Mouse (Mus musculus): ENCODE measurements around the gene Atp5l. TPM values are rescaled to one million over a fixed set of nuclear protein-coding genes. Genes with fewer than 3 reads are reported as not detected.

The Atp5l gene
- total RNA-seq, 1 experiment, result 732 TPM

DNA sequence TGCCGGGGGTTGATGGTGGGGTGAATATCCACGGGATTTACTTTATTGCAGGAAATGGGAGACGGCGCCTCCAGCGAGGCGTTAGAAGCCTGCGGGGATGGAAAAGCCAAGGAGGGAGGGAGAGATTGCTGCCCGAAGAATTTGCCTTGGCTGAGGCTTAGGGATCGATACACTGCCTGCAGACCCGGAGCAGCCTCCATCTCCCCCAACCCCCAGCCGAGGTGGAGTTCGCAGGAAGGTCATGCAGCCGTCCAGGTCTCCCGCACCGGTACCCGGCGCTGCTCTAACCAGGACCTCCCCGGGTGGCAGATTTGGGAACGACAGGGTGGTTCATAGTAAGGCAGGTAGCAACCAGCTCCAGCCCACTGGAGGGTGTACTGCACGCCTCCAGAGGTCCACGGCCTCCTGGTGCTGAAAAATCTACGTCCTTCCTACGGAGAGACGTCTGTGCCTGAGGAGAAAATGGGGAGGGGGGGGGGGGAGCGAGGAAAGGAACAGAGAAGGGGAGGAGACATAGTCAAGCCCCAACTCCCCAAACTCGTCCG lies 38.0 kb downstream of the Atp5l start:
- in situ Hi-C loops (cut with MboI; ENCODE audit: low sequenced_read_pairs in 2 of 2, unreplicated experiment in 2 of 2), result no loop called here
- H3K9ac ChIP-seq (ENCODE audit: insufficient read depth, low read depth, low read length, poor library complexity, severe bottlenecking), result peak overlapping the region; percentile 36; the same call in 1 of the 2 replicates
- H3K4me3 ChIP-seq (ENCODE audit: insufficient read depth in 1 of 2, low read depth in 1 of 2, low read length in 2 of 2, poor library complexity in 1 of 2, severe bottlenecking in 1 of 2), result peak overlapping the region; percentile 88 to 91
- 0 out of 2 replicates have a peak overlapping the region, but pooled peaks have one; percentile 10 for H3K27ac ChIP-seq (ENCODE audit: insufficient read depth, low read depth, low read length, poor library complexity, severe bottlenecking)
- peak; percentile 69 for DNase-seq (ENCODE audit: low read depth, low spot score)
- no peaks in the 10 kb centered on the region; the same call in 1 of the 2 replicates for H3K36me3 ChIP-seq (ENCODE audit: control insufficient read depth, insufficient read depth, low read length, poor library complexity, severe bottlenecking)
- no peaks in the 10 kb centered on the region for H3K9me3 ChIP-seq (ENCODE audit: control insufficient read depth, insufficient read depth, low read depth, low read length)
- TF ChIP-seq HCFC1 (IDR thresholded peaks at IDR 0.05; ENCODE audit: borderline replicate concordance, insufficient read depth, low read length), result no peak
- peaks cover 0 to 11% of the 10 kb centered on the region in 2 experiments; a peak in 2 of 4 replicates for H3K4me1 ChIP-seq (ENCODE audit: control insufficient read depth in 2 of 2, insufficient read depth in 2 of 2, low read length in 2 of 2, poor library complexity in 1 of 2)

- Histone ChIP-seq H3K4me3 (ENCODE audit: insufficient read depth in 1 of 2, low read depth in 1 of 2, low read length in 2 of 2, poor library complexity in 1 of 2, severe bottlenecking in 1 of 2) (peak overlapping the region; percentile 88 to 91), H3K36me3 (ENCODE audit: control insufficient read depth, insufficient read depth, low read length, poor library complexity, severe bottlenecking) (peaks cover 3% of the 10 kb centered on the region), H3K4me1 (ENCODE audit: control insufficient read depth in 2 of 2, insufficient read depth in 2 of 2, low read length in 2 of 2, poor library complexity in 1 of 2) (peaks cover 0 to 11% of the 10 kb centered on the region in 2 experiments; a peak in 2 of 4 replicates), H3K9me3 (ENCODE audit: control insufficient read depth, insufficient read depth, low read depth, low read length) (no peaks in the 10 kb centered on the region), H3K9ac (ENCODE audit: insufficient read depth, low read depth, low read length, poor library complexity, severe bottlenecking) (peak overlapping the region; percentile 75), H3K27ac (ENCODE audit: insufficient read depth, low read depth, low read length, poor library complexity, severe bottlenecking) (peak overlapping the region; percentile 86; the same call in 1 of the 2 replicates)
- TF ChIP-seq ZNF384 (IDR thresholded peaks at IDR 0.05; ENCODE audit: low read depth, low read length) (no peak), ZC3H11A (IDR thresholded peaks at IDR 0.05; ENCODE audit: borderline replicate concordance, low read depth, low read length) (no peak), MAFK (IDR thresholded peaks at IDR 0.05; ENCODE audit: insufficient read depth, low read depth, low read length) (no peak), HCFC1 (IDR thresholded peaks at IDR 0.05; ENCODE audit: borderline replicate concordance, insufficient read depth, low read length) (no peak), CHD2 (IDR thresholded peaks at IDR 0.05; ENCODE audit: low read depth, low read length) (no peak)
- in situ Hi-C loops (cut with MboI; ENCODE audit: low sequenced_read_pairs in 2 of 2, unreplicated experiment in 2 of 2), result no loop called here
- peak; percentile 61 for DNase-seq (ENCODE audit: low read depth, low spot score)
Observed at GRCm38 (mm10) chr9:44881941-44882435, 38.6 kb downstream of the Atp5l start.

DNA sequence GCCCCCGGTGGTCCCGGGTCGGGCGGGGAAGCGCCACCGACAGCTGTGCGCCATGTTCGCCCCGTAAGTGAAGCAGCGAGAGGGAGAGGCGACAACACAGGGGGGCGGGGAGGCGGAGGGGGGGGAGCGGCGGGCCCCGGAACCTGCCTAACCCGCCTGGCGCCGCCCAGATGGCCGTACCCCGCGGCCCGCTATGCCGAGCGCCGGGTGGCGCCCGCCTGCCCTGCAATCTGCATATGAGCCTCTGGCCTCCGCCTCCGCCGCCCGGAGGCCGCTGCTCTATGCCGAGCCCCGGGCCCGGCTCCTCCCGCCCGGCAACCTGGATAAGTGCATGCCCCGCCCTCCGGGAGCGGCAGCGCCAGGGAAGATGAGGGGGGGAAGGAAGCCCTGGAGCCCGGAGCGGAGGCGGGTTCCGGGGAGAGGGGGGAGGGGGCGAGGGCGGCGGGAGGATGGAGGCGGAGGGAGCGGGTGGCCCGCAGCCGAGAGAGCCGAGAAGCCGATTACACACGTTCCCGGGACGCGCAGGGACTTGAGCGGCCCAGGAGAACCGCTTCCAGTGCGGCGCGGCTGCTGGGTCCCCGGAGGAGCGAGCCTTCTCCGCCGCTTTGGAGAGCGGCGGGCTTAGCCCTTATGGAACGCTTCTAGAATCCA lies 39.2 kb downstream of the Atp5l start, which contains the start of gene Kmt2a:
Gene Kmt2a (minus strand): TSS at position 76 of the 651 bp plus-strand sequence.
- Histone ChIP-seq H3K27ac (ENCODE audit: insufficient read depth, low read depth, low read length, poor library complexity, severe bottlenecking) (peak within 1 kb of the TSS; percentile 91), H3K9me3 (ENCODE audit: control insufficient read depth, insufficient read depth, low read depth, low read length) (no peaks in the 10 kb centered on the region), H3K4me1 (ENCODE audit: control insufficient read depth in 2 of 2, insufficient read depth in 2 of 2, low read length in 2 of 2, poor library complexity in 1 of 2) (peaks cover 0 to 11% of the 10 kb centered on the region in 2 experiments; a peak in 2 of 4 replicates), H3K36me3 (ENCODE audit: control insufficient read depth, insufficient read depth, low read length, poor library complexity, severe bottlenecking) (peaks cover 3% of the 10 kb centered on the region), H3K4me3 (ENCODE audit: insufficient read depth in 1 of 2, low read depth in 1 of 2, low read length in 2 of 2, poor library complexity in 1 of 2, severe bottlenecking in 1 of 2) (peak within 1 kb of the TSS; percentile 91 to 95), H3K9ac (ENCODE audit: insufficient read depth, low read depth, low read length, poor library complexity, severe bottlenecking) (peak within 1 kb of the TSS; percentile 86)
- in situ Hi-C loops (cut with MboI; ENCODE audit: low sequenced_read_pairs in 2 of 2, unreplicated experiment in 2 of 2), result no loop called here
- peak; percentile 87 for DNase-seq (ENCODE audit: low read depth, low spot score)
- TF ChIP-seq HCFC1 (IDR thresholded peaks at IDR 0.05; ENCODE audit: borderline replicate concordance, insufficient read depth, low read length) (peak; percentile 83; the same call in 1 of the 2 replicates), ZC3H11A (IDR thresholded peaks at IDR 0.05; ENCODE audit: borderline replicate concordance, low read depth, low read length) (no peak), ZNF384 (IDR thresholded peaks at IDR 0.05; ENCODE audit: low read depth, low read length) (no peak), MAFK (IDR thresholded peaks at IDR 0.05; ENCODE audit: insufficient read depth, low read depth, low read length) (no peak), CHD2 (IDR thresholded peaks at IDR 0.05; ENCODE audit: low read depth, low read length) (no peak)

DNA sequence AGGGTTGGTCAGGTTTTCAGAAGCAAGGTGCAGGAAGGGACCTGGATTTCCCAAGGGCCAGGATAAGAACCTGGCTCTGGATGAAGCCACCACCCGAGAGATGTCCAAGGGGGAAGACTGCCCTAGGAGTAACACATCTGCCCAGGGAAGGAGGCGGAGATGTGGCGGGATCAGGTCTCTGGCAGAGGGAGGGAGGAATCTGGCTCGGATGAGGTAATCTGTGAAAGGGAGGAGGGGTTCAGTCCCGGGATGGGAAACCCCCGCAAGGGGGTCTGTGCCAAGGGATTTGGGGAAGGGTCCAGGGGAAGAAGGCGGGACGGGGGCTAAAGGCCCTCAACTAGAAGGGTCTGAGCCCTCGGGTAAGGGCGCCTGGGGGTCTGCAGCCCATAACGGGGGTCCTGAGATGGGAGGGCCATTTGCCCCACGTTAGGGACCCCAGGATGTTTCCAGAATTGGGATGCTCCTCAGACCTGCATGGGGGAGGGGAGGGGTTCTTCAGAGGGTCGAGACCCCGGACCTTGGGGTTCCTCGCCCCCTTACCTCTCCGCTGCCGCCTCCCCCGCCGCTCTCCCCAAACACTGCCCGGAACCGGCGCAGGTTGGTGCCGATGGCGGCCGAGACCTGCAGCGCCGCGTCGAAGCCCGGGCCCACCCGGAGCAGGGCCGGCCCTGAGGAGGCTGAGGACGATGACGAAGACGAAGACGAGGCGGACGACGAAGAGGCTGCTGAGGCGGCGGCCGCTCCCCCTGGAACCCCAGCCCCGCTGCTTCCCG lies 40.0 kb downstream of the Atp5l start:
- TF ChIP-seq ZC3H11A (IDR thresholded peaks at IDR 0.05; ENCODE audit: borderline replicate concordance, low read depth, low read length), result no peak
- no peak for TF ChIP-seq CHD2 (IDR thresholded peaks at IDR 0.05; ENCODE audit: low read depth, low read length)
- no peak for TF ChIP-seq ZNF384 (IDR thresholded peaks at IDR 0.05; ENCODE audit: low read depth, low read length)
- TF ChIP-seq HCFC1 (IDR thresholded peaks at IDR 0.05; ENCODE audit: borderline replicate concordance, insufficient read depth, low read length), result no peak
- no peak for TF ChIP-seq MAFK (IDR thresholded peaks at IDR 0.05; ENCODE audit: insufficient read depth, low read depth, low read length)
- H3K36me3 ChIP-seq (ENCODE audit: control insufficient read depth, insufficient read depth, low read length, poor library complexity, severe bottlenecking), result peaks cover 3% of the 10 kb centered on the region
- no peak for DNase-seq (ENCODE audit: low read depth, low spot score)
- H3K4me1 ChIP-seq (ENCODE audit: control insufficient read depth in 2 of 2, insufficient read depth in 2 of 2, low read length in 2 of 2, poor library complexity in 1 of 2), result peaks cover 0 to 12% of the 10 kb centered on the region in 2 experiments; a peak in 2 of 4 replicates
- peak overlapping the region; percentile 91 to 95 for H3K4me3 ChIP-seq (ENCODE audit: insufficient read depth in 1 of 2, low read depth in 1 of 2, low read length in 2 of 2, poor library complexity in 1 of 2, severe bottlenecking in 1 of 2)
- no peaks in the 10 kb centered on the region for H3K9me3 ChIP-seq (ENCODE audit: control insufficient read depth, insufficient read depth, low read depth, low read length)
- peak overlapping the region; percentile 86 for H3K9ac ChIP-seq (ENCODE audit: insufficient read depth, low read depth, low read length, poor library complexity, severe bottlenecking)
- peak overlapping the region; percentile 91 for H3K27ac ChIP-seq (ENCODE audit: insufficient read depth, low read depth, low read length, poor library complexity, severe bottlenecking)
- in situ Hi-C loops (cut with MboI; ENCODE audit: low sequenced_read_pairs in 2 of 2, unreplicated experiment in 2 of 2), result no loop called here

All from ES-E14 (cell line).